In genomic region chr6:127362966-127363752, GRCm38 (mm10) we compare ENCODE assay signal across 9 mouse cellular contexts.
A peak's percentile ranks its signal among the peaks of the same experiment; 100 is the strongest.
DNase-seq lines count a peak whose midpoint lies in the region; ATAC-seq and TF ChIP-seq lines count a peak whose summit lies in the region.
"Had no signal": no experiment of that assay in that cellular context is flagged by ENCODE, and none has a peak within 500 bp of the region (broad histone marks: within the 10 kb centered on the region; RNA-seq: fewer than 3 reads in every experiment).

No protein-coding gene starts in this region.

- no peaks in the 10 kb centered on the region for H3K27me3 ChIP-seq in forebrain, embryonic 11.5 days (ENCODE audit: control insufficient read depth, insufficient read depth, low read length)
- 0 out of 2 replicates have a peak, but pooled peaks cover 6% of the 10 kb centered on the region for H3K27me3 ChIP-seq in limb, embryonic 13.5 days
- no peaks in the 10 kb centered on the region for H3K27me3 ChIP-seq in stomach, postnatal 0 days (ENCODE audit: control insufficient read depth, insufficient read depth, low read length)
- H3K27me3 ChIP-seq in liver, embryonic 12.5 days (replicated peaks): peaks cover 47% of the 10 kb centered on the region

- TF ChIP-seq EP300 in stomach, postnatal 0 days (optimal IDR thresholded peaks at IDR 0.05): no peak

- H3K27ac ChIP-seq in forebrain, embryonic 11.5 days (ENCODE audit: low read depth, low read length): peak overlapping the region; percentile 71
- H3K27ac ChIP-seq in limb, embryonic 13.5 days: no peak overlapping the region
- no peak overlapping the region for H3K27ac ChIP-seq in stomach, postnatal 0 days (replicated peaks)
- no peak overlapping the region for H3K27ac ChIP-seq in liver, embryonic 12.5 days

- no peak overlapping the region for H3K4me3 ChIP-seq in forebrain, embryonic 11.5 days (ENCODE audit: low read depth, low read length)
- H3K4me3 ChIP-seq in limb, embryonic 13.5 days: no peak overlapping the region
- H3K4me3 ChIP-seq in stomach, postnatal 0 days (ENCODE audit: low read depth, low read length): no peak overlapping the region
- no peak overlapping the region for H3K4me3 ChIP-seq in liver, embryonic 12.5 days

- TF ChIP-seq CTCF in stomach, postnatal 0 days (IDR thresholded peaks at IDR 0.05; ENCODE audit: low read depth): no peak

- peak overlapping the region; percentile 35; the same call in 1 of the 2 replicates for H3K9ac ChIP-seq in forebrain, embryonic 11.5 days (ENCODE audit: low read length)
- H3K9ac ChIP-seq in limb, embryonic 13.5 days: no peak overlapping the region; the same call in 1 of the 2 replicates
- H3K9ac ChIP-seq in stomach, postnatal 0 days (ENCODE audit: low read length): 0 out of 2 replicates have a peak overlapping the region, but pooled peaks have one; percentile 18
- no peak overlapping the region for H3K9ac ChIP-seq in liver, embryonic 12.5 days

- H3K4me1 ChIP-seq in forebrain, embryonic 11.5 days (replicated peaks; ENCODE audit: control insufficient read depth, insufficient read depth, low read length): peaks cover 17% of the 10 kb centered on the region
- peaks cover 20% of the 10 kb centered on the region for H3K4me1 ChIP-seq in limb, embryonic 13.5 days
- H3K4me1 ChIP-seq in stomach, postnatal 0 days (replicated peaks; ENCODE audit: control insufficient read depth, insufficient read depth): no peaks in the 10 kb centered on the region
- peaks cover 12% of the 10 kb centered on the region for H3K4me1 ChIP-seq in liver, embryonic 12.5 days

- DNase-seq in right cerebral cortex, postnatal 10 days (ENCODE audit: low spot score in 2 of 2): peak; percentile 45 to 57
- DNase-seq in right cerebral cortex, postnatal 14 days: no peak
- peak; percentile 73 for DNase-seq in forebrain, embryonic 11.5 days (ENCODE audit: low spot score)
- no peak for DNase-seq in stomach, postnatal 0 days (ENCODE audit: low spot score)
- DNase-seq in urinary bladder, postnatal 4 days (ENCODE audit: low spot score in 2 of 2): no peak
- no peak for DNase-seq in ovary, postnatal 14 days (ENCODE audit: low spot score)
- DNase-seq: cerebellum, adult 9-10 months had no signal

- peak; percentile 78 for ATAC-seq in forebrain, embryonic 11.5 days (replicated peaks; ENCODE audit: low FRiP score)
- ATAC-seq in limb, embryonic 13.5 days (ENCODE audit: low FRiP score, low read depth): peak; percentile 60
- no peak for ATAC-seq in stomach, postnatal 0 days (ENCODE audit: low FRiP score, low TSS enrichment)
- no peak for ATAC-seq in liver, embryonic 12.5 days

- no peaks in the 10 kb centered on the region for H3K36me3 ChIP-seq in forebrain, embryonic 11.5 days (ENCODE audit: control insufficient read depth, insufficient read depth, low read length)
- H3K36me3 ChIP-seq in limb, embryonic 13.5 days: no peaks in the 10 kb centered on the region
- no peaks in the 10 kb centered on the region for H3K36me3 ChIP-seq in stomach, postnatal 0 days (ENCODE audit: control insufficient read depth, insufficient read depth, low read length)
- H3K36me3 ChIP-seq in liver, embryonic 12.5 days: no peaks in the 10 kb centered on the region

- no peak overlapping the region for H3K4me2 ChIP-seq in forebrain, embryonic 11.5 days (ENCODE audit: low read depth, low read length, severe bottlenecking)
- no peak overlapping the region for H3K4me2 ChIP-seq in limb, embryonic 13.5 days (replicated peaks)
- no peak overlapping the region for H3K4me2 ChIP-seq in stomach, postnatal 0 days (replicated peaks; ENCODE audit: low read depth)
- H3K4me2 ChIP-seq in liver, embryonic 12.5 days: no peak overlapping the region

- WGBS in forebrain, embryonic 11.5 days: 6% methylated on average over 8 of the region's 8 CpGs
- 10% methylated on average over 8 of the region's 8 CpGs for WGBS in limb, embryonic 13.5 days
- 34% methylated on average over 7 of the region's 8 CpGs for WGBS in stomach, postnatal 0 days
- WGBS in liver, embryonic 12.5 days (ENCODE audit: insufficient replicate concordance): 40% methylated on average over 8 of the region's 8 CpGs

- no peaks in the 10 kb centered on the region for H3K9me3 ChIP-seq in forebrain, embryonic 11.5 days (ENCODE audit: control insufficient read depth, low read length)
- H3K9me3 ChIP-seq in limb, embryonic 13.5 days: no peaks in the 10 kb centered on the region
- H3K9me3 ChIP-seq in stomach, postnatal 0 days (ENCODE audit: control insufficient read depth, low read length): no peaks in the 10 kb centered on the region
- no peaks in the 10 kb centered on the region for H3K9me3 ChIP-seq in liver, embryonic 12.5 days (replicated peaks)

Comparison
In these comparisons a context has a peak if more than half of its experiments do, and no peak if none do; other contexts are left out.
1. DNase-seq: peak in right cerebral cortex, postnatal 10 days (2 of 2) and forebrain, embryonic 11.5 days (single experiment); none in right cerebral cortex, postnatal 14 days (single experiment), stomach, postnatal 0 days (single experiment), urinary bladder, postnatal 4 days (0 of 2) and ovary, postnatal 14 days (single experiment).
2. ATAC-seq: peak in forebrain, embryonic 11.5 days (single experiment) and limb, embryonic 13.5 days (single experiment); none in stomach, postnatal 0 days (single experiment) and liver, embryonic 12.5 days (single experiment).
3. H3K9ac ChIP-seq: peak in forebrain, embryonic 11.5 days (single experiment) and stomach, postnatal 0 days (single experiment); none in limb, embryonic 13.5 days (single experiment) and liver, embryonic 12.5 days (single experiment).